Mouse (Mus musculus): ENCODE data around the gene Gm13090.

Gm13090 gene

GRCm38 (mm10) chr4:151096334-151097103 is 7.1 kb downstream of the Gm13090 start:
- in situ Hi-C loops (cut with MseI, MboI): no loop called here

- in situ Hi-C loops (cut with MseI, MboI): no loop called here
These were observed 7.7 kb downstream of the Gm13090 start for GRCm38 (mm10) chr4:151097104-151097438.

DNA sequence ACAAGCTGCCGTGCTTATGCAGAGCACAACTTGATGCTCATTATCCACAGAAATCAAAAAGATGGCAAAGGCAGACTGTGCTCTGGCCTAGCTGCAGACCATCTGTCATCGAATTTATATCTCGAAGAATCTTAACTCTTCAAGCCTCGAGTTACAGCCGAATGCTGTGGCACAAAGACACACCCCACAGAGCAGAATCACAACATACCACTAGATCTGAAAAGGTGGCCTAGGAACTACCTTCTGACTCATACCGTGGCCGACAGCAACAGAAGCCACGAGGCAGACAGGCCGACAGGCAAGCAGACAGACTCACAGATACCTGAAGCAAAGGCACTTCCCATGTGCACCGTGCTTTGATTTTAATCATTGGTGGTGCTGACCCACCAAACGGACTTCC is 14.3 kb downstream of the Gm13090 start:
- in situ Hi-C loops (cut with MseI, MboI): no loop called here

- in situ Hi-C loops (cut with MseI, MboI): no loop called here
These were observed 14.8 kb downstream of the Gm13090 start for GRCm38 (mm10) chr4:151104147-151104546.

DNA sequence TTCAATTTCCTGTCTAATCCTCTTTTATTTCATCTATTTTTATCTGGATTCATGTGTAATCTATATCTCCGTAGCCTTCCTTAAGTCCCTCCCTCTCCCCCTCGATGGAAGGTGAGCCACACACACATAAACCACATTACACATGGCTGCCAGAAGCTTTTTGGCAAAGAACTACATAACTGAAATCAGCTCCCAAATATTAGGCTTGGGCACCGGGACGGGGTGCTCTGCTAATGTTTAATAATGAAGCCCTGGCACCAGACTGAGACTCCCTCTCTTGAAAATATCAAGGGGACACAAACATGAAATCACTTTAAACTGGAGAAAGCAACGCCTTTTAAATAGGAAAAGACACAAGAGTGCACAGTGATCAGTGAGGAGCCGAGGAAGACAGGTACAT is 16.5 kb downstream of the Gm13090 start:
- in situ Hi-C loops (cut with MseI, MboI): no loop called here

DNA sequence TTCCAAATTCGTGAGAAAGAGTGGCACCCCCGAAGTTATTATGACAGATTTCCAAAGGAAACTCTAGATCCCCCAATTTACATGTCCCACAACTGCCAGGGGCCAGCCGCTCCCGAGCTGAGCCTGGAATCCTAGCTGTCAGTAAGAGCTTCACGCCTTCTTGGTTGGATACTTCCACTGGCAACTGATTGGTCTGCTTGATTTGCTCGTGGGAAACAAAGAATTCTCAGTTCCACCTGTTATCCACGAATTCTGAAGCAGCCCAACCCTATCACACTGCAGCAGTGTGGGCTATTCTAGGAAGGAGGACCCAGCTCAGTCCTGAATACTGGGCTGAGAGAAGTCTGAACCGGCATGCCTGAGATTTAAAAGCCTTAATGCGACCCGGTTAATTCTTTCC is 17.1 kb downstream of the Gm13090 start:
- in situ Hi-C loops (cut with MseI, MboI): no loop called here

- in situ Hi-C loops (cut with MseI, MboI): no loop called here
These were observed 18.0 kb downstream of the Gm13090 start for GRCm38 (mm10) chr4:151107131-151108001.

GRCm38 (mm10) chr4:151108028-151108771 is 18.8 kb downstream of the Gm13090 start:
- in situ Hi-C loops (cut with MseI, MboI): no loop called here

- in situ Hi-C loops (cut with MseI, MboI): no loop called here
These were observed 19.5 kb downstream of the Gm13090 start for GRCm38 (mm10) chr4:151108834-151109241.

- in situ Hi-C loops (cut with MseI, MboI): no loop called here
These were observed 21.9 kb downstream of the Gm13090 start for GRCm38 (mm10) chr4:151111226-151111625.

DNA sequence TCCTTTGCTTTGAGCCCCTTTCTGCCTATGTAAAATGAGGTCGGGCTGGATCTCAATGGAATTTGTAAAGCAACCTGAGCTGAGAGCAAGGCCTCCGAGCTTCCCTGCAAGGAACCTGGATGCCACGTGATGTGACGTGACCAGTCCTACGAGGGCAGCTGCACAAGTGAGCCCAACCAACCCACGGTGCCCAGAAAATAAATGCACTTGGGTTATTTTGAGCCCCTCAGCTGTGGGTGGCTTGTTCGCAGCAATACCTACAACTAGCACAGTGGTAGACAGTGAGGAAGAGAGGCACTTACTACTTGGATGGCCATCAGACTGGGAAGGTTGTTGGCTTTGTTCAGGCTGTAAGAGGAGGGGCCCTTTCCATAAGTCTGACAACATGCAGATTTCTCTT is 25.2 kb downstream of the Gm13090 start:
- in situ Hi-C loops (cut with MseI, MboI): no loop called here

DNA sequence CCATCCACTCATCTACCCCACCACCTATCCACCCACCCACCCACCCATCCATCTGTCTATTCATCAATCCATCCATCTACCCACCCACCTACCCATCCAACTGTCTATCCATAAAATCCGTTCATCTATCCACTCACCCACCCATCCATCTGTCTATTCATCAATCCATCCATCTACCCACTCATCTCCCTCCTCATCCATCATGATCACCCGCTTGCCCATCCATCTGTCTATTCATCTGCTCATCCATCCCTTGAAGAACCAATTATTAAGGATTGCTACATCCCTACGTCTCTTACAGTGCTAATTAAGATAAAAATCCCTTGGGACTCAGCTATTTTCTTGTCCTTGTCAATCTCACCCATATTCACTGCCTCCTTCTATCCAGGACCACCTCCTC is 29.5 kb downstream of the Gm13090 start:
- in situ Hi-C loops (cut with MseI, MboI): no loop called here

GRCm38 (mm10) chr4:151127636-151128548 is 38.5 kb downstream of the Gm13090 start:
- in situ Hi-C loops (cut with MseI, MboI): no loop called here

GRCm38 (mm10) chr4:151128641-151129541 is 39.5 kb downstream of the Gm13090 start:
- in situ Hi-C loops (cut with MseI, MboI): no loop called here

- in situ Hi-C loops (cut with MseI, MboI): no loop called here
These were observed 40.6 kb downstream of the Gm13090 start for GRCm38 (mm10) chr4:151129725-151130557.

DNA sequence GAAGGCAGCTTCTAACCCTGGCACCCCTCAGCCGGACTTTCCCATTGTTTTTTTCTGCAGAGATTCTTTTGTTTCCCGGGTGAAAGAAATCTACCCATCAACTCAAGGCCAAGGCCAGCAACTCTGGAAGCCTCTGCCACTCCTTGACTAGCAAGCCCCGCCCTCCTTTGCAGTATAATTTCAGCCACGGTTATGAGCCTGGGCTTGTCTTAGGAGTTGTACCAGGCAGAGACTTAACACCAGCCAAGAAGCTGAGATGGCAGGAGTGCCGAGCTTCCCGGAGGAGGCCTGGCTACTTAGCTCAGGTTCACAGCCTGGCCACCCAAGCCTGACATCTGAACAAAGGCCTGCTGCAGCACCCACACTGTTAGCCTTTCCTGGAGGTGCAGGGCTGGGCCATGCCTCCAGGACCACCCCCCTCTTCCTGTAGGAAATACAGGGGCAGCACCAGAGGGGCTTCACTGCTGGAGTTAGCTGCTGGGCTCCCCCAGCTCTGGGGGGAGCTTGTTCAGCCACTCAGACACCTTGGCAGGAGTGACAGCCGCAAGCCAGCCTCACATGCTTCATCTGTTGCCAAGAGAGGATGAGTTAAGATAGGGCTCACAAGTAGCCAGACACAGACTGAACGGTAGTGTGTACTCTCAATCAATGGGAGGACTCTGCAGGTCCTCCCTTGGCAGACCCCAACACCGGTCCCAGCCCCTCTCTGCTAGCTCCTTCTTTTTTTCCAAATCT is 41.6 kb downstream of the Gm13090 start:
- in situ Hi-C loops (cut with MseI, MboI): no loop called here

GRCm38 (mm10) chr4:151132493-151132892 is 43.1 kb downstream of the Gm13090 start:
- in situ Hi-C loops (cut with MseI, MboI): no loop called here

DNA sequence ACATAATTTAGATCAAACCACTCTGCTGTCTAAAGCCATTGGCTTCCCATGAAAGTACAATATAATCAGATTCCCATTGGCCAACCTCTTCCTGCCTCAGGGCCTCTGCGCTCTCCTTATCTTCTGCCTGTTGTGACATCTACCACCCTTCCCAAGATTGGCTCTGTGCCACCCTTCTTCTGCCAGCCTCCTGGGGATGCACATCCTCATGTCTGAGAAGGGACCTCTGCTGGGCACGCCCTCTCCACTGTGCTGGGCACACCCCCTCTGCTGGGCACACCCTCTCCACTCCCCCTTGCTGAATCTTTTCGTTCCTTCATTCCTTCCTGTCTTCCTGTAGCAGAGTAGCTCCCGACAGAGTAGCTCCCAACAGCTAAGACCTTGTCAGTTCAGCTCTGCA is 44.4 kb downstream of the Gm13090 start:
- in situ Hi-C loops (cut with MseI, MboI): no loop called here
